Comparison of ENCODE assay signal across 9 mouse cellular contexts in the genomic region with DNA sequence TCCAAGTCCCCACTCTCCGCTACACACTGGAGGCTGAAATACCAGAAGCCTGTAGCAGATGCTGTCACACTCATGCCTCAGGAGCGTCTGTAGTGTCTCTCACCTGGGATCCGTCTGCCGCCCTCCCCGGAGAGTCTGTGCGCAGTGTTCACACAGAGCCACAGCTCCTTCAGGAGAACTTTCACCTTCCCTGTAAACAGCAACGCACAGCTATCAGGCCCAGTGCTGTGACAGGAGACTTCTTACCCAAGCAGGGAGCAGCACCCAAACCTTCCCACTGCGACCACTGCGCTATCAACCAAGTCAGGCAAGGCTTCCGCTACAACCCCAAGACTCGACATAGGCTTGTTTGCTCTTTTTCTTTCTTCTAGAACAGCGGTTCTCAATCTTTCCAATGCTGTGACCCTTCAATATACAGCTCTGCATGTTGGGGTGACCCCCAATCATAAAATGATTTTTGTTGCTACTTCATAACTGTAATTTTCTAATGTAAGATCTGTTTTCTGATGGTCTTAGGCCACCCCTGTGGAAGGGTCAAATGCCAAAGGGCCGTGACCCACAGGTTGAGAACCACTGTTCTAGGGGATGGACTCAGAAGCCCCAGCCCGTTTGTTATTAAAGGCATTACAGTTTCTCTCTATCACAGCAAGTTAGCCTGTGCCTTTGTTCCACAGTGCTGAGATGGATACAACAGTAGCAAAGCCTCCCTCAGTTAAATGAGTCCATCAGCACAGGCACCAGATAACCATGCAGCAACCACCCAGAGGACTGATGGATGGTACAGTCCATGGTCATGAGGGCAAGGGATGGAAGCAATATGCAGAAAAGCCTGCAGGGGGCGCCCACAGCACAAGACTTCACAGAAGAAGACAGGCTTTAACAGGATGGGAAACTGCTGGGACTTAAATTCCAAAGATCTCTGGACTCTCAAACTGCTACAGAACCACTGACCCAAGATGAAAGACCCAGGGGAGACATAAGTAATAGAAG. TPM values are rescaled to one million over a fixed set of nuclear protein-coding genes. Genes with fewer than 3 reads are reported as not detected.
A peak's percentile ranks its signal among the peaks of the same experiment; 100 is the strongest.
DNase-seq lines count a peak whose midpoint lies in the region; ATAC-seq lines count a peak whose summit lies in the region.
"Had no signal": no experiment of that assay in that cellular context is flagged by ENCODE, and none has a peak within 500 bp of the region (broad histone marks: within the 10 kb centered on the region; RNA-seq: fewer than 3 reads in every experiment).

No protein-coding gene starts in this region.

- H3K4me1 ChIP-seq in hindbrain, embryonic 16.5 days (ENCODE audit: control insufficient read depth, insufficient read depth, low read depth, low read length), result no peaks in the 10 kb centered on the region
- H3K4me1 ChIP-seq in midbrain, embryonic 10.5 days, result no peaks in the 10 kb centered on the region
- H3K4me1 ChIP-seq: embryonic facial prominence, embryonic 13.5 days had no signal

- H3K9me3 ChIP-seq in hindbrain, embryonic 16.5 days (ENCODE audit: control insufficient read depth, low read length), result no peaks in the 10 kb centered on the region
- H3K9me3 ChIP-seq in midbrain, embryonic 10.5 days (replicated peaks), result no peaks in the 10 kb centered on the region
- H3K9me3 ChIP-seq: embryonic facial prominence, embryonic 13.5 days had no signal

- H3K4me2 ChIP-seq in hindbrain, embryonic 16.5 days (ENCODE audit: low read length), result no peak overlapping the region
- H3K4me2 ChIP-seq: embryonic facial prominence, embryonic 13.5 days had no signal

- no peaks in the 10 kb centered on the region for H3K27me3 ChIP-seq in hindbrain, embryonic 16.5 days (replicated peaks; ENCODE audit: control insufficient read depth, insufficient read depth, low read length)
- H3K27me3 ChIP-seq in midbrain, embryonic 10.5 days (ENCODE audit: low read depth, poor library complexity, severe bottlenecking), result no peaks in the 10 kb centered on the region
- H3K27me3 ChIP-seq: embryonic facial prominence, embryonic 13.5 days had no signal

- H3K27ac ChIP-seq in hindbrain, embryonic 16.5 days (ENCODE audit: low read depth, low read length), result no peak overlapping the region
- H3K27ac ChIP-seq in midbrain, embryonic 10.5 days (replicated peaks), result no peak overlapping the region
- H3K27ac ChIP-seq: embryonic facial prominence, embryonic 13.5 days had no signal

- H3K4me3 ChIP-seq in hindbrain, embryonic 16.5 days (ENCODE audit: low read length), result no peak overlapping the region
- H3K4me3 ChIP-seq in midbrain, embryonic 10.5 days, result no peak overlapping the region
- H3K4me3 ChIP-seq: embryonic facial prominence, embryonic 13.5 days had no signal

- H3K9ac ChIP-seq in hindbrain, embryonic 16.5 days (ENCODE audit: low read depth, low read length), result no peak overlapping the region
- H3K9ac ChIP-seq: embryonic facial prominence, embryonic 13.5 days had no signal

- peaks cover 51% of the 10 kb centered on the region for H3K36me3 ChIP-seq in hindbrain, embryonic 16.5 days (ENCODE audit: control insufficient read depth, insufficient read depth, low read length)
- H3K36me3 ChIP-seq in midbrain, embryonic 10.5 days, result peaks cover 89% of the 10 kb centered on the region

- WGBS in hindbrain, embryonic 16.5 days, result 89% methylated on average over 15 of the region's 15 CpGs
- WGBS in midbrain, embryonic 10.5 days, result 88% methylated on average over 15 of the region's 15 CpGs

- peak; percentile 83 for ATAC-seq in frontal cortex, adult (ENCODE audit: low TSS enrichment)
- peak; percentile 69 for ATAC-seq in hindbrain, embryonic 16.5 days

- DNase-seq in urinary bladder, postnatal 14 days (ENCODE audit: low spot score), result peak; percentile 58
- DNase-seq in urinary bladder, adult 2 months (ENCODE audit: low spot score), result no peak
- DNase-seq in cerebellum, adult 8-10 months, result peak; percentile 56
- peak; percentile 54 to 81 for DNase-seq in layer of hippocampus, postnatal 25 days (ENCODE audit: extremely low spot score in 1 of 2, low spot score in 1 of 2)
- peak; percentile 71 for DNase-seq in midbrain, embryonic 10.5 days (ENCODE audit: low spot score)
- DNase-seq in spleen, adult 12 weeks (ENCODE audit: low spot score), result peak; percentile 24

RNA-seq across cellular contexts. Expression of a gene that starts 26.7 kb away (rescaled TPM):
- polyA plus RNA-seq in urinary bladder, adult 2 months (2012; rRNA removed), result 33.4 and 35.4 TPM in 2 replicates
- 27.2 and 31.5 TPM in 2 replicates for polyA plus RNA-seq in hindbrain, embryonic 16.5 days (2015; fragmentation: Nextera tagmentation; extraction: Ambion mirVana)
- 10 to 100 TPM; 55.5 to 62.6 TPM for total RNA-seq in layer of hippocampus, postnatal 25 days (2021)
- polyA plus RNA-seq in midbrain, embryonic 10.5 days (2016; fragmentation: Nextera tagmentation; extraction: Ambion mirVana), result 18.8 and 19.9 TPM in 2 replicates
